Mouse (Mus musculus) B cell, adult 62 days (primary cell): ENCODE results near the gene Prr15. TPM values are rescaled to one million over a fixed set of nuclear protein-coding genes. Genes with fewer than 3 reads are reported as not detected.

ENCODE experiments used
- total RNA-seq: library from RNA; stranded (reverse); gene quantifications from 4 replicates; pipeline ENCODE4 v1.2.4, GENCODE M21; 2023

Prr15 gene
- total RNA-seq, result not detected in 4 replicates

DNA sequence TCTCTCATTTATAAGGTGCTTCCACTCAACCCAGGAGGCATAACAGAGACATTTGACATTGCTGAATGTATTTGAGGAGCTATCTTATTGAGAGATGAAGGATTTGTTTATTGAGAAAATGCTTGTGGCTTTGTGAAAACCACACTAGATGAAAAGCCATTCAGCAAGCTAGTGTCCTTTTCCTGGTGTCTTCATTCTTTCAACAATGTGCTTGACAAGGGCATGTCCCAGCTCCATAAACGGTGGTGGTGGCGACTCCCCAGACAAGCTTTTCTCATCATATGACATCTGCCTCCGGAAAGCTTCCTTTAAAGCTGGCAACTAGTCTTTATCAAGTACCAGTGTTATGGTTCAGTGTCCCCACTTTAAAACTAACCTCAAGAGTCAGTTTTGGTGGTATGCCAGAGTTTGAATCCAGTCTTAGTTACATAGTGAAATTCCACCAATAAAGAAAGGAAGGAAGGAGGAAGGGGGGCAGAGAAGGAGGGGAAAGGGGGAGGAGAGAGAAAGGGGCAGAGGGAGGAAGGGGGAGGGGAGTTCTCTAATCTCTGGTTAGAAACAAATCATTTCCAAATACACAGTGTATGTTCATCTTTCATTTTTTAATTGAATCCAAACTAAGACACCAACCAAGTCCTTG lies at the start of gene Prr15:
Gene Prr15 (plus strand): TSS at position 590 of the 640 bp plus-strand sequence.

Other genes with a start within 250 kb of the Prr15 start
- gene Wipf3, start 103.8 kb downstream of the Prr15 start, total RNA-seq, result 0.15 to 0.26 TPM (median 0.16 TPM) in 3 of 4 replicates, not detected in the other
- not detected in 4 replicates for gene Scrn1, start 240.7 kb downstream of the Prr15 start, total RNA-seq